Mouse (Mus musculus) kidney, postnatal 4 days (tissue): ENCODE measurements around the gene Efhc2.
A peak's percentile ranks its signal among the peaks of the same experiment; 100 is the strongest.

Experiments
- DNase-seq, 2 experiments: peaks; one replicate each; pipeline ENCODE4 v3.0.0; 2021; ENCODE audit warnings: mixed read lengths in 2 of 2

Gene Efhc2

DNA sequence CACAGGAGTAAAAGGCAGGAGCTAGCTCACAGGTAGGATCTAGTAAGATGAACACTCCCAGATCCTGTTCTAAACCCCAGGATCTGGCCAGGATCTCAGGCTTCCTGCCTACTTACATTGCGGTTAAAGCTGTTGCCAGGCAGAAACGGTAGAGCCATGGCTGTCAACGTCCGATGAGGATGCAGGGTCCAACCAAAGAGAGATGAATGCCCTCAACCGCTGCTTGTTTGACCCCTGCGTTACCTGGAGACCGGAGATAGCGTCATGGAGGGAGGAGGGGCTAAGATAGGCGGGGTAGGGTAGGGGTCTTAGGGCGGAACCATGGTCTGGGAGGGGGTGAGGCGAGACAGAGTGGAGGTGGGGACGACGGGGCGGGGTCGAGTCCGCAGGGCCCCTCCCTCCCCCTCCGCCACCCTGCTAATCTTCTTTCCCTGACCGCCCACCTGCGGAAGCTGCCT lies at the start of gene Efhc2:
Gene Efhc2 (minus strand): TSS at position 243 of the 458 bp plus-strand sequence.
- DNase-seq = peak; percentile 3 to 14

DNA sequence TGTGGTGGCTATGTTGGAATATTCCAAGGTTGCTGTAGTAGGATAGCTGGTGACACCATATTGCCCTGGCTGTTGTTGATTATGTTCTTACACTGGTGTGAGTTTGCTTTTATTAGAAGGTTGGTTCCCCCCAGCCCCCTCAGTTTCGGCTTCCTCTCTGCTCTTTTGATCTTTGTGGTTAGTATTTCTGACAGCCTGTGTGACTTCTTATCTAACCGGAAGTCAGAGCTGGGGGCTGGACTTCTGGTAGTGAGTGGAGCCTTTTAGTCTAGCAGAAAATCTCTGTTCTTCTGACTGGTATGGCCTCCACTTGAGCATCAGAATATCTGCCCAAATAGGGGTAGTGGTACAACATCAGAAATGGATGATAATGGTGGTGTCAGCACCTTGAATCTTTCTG lies 45.9 kb upstream of the Efhc2 start:
- DNase-seq = no peak

DNA sequence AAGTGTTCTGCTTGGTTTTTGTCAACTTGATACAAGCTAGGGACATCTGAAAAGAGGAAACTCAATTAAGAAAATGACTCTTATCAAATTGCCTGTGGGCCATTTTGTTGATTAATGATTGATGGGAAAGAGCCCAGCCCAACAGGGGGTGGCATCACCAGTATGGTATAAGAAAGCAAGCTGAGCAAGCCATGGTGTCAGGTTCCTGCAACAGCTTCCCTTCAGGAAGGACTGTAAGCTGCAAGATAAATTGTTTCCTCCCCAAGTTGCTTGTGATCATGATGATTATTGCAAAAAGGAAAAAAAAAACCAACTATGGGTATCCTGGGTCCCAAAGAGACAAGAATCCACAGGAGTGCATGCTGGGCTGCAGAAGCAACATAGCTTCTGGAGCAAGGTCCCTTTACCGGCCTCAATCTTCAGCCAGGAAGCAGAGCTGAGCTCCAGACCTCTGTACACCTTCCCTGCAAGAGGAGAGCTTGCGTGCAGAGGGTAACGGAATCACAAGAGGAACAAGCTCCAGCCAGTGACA lies 18.8 kb downstream of the Efhc2 start:
- DNase-seq = no peak

DNA sequence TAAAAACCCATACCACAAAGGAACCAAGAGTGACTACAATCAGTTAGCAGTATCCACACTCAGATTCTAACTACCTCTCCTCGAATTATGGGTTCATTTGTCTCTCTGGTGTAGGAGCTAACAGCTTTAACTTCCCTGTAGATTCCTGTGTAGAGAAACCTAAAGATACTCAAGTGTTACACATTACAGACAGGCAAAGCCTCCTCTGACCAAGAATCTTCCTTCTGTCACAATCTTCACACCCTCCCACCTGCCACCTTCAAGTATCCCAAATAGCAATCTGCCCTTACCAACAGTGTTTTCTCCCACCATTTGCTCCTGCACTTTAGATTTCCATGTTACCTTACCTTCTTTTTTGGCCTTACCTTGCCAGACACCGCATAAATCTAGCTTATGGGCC lies 35.3 kb downstream of the Efhc2 start:
- DNase-seq = no peak

DNA sequence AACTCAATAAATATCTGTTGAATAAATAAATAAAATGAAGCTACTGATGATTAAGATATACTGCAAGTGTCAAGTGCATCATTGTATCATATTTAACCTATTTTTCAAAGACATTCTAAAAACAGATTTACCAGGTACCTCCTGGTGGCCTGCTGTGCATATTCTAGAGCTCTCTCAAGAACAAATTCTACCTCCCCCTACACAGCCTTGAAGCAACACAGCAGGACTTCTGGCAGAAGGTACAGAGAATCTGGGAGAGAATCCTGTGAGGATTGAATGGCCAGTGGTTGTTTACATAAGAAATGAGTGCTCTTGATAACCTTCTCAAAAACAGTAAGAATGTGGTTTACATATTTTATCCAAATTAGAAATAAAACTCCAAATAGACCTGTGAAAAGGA lies 94.0 kb downstream of the Efhc2 start:
- DNase-seq = no peak

DNA sequence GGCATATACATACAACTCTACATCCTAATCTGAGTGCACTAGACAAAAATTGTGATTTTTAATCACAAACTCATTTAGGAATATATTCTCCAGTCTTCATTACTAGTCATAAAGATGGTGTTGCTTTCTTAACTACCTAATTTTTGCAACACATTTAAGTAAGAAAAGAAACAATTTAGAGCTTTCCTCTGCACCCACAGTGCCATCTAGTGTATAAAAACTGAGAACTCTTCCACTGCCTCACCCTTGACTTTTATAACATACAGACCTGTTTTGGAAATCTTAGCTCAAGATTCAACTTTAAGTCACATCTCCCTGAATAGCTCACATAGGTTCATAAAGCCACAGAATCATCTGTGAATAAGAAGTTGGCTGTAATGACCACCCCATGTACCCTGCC lies 101.7 kb downstream of the Efhc2 start:
- DNase-seq = no peak

DNA sequence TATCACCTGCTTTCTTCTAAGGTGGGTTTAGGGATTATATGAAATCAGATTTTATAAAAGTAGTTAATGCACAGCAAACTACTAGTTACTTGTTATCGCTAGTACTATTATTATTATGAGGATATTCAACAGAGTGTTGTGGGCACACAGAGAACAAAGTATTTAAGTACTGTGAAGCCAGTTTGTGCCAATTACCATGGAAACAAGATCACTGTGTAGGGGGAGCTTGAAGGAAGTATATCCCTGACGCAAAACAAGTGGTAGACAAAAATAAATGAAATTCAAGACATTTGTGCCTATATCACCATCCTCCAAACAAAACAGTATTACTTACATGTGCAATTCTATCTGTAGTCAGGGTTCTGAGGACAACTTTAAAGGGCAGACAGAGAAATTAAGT lies 105.7 kb downstream of the Efhc2 start:
- no peak for DNase-seq

DNA sequence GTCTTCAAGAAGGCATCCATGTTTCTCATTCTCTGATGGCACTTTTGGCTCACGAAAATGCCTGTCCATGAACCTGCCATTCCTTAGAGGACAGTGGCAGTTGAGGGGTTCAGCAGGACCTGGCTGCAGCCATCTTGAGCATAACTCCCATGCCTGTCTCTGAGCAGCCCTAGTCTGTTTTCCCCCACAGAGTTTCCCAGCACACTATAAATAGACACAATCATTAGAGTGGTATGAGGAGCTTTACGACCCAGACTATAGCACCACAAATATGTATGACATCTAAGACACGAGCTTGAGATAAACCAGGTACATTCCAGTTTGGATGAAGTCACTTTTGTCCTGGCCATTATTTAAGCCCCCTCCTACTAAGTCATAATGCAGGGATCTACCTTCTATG lies 143.4 kb downstream of the Efhc2 start:
- no peak for DNase-seq

DNA sequence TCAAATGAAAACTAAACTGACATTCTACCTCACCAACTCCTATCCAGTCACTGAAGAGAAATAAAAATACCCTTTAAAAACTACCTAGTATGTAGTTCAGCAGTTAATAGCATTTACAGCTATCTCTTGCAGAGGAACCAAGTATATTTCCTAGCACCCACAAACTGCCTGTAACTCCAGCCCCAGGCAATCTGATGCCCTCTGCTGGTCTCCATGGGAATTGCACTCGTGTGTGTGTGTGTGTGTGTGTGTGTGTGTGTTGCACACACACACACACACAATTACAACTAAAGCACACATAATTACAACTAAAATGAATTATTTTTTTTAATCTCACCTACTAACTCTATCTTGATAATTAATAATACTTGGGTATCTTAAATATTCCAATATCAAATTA lies 153.5 kb downstream of the Efhc2 start:
- no peak for DNase-seq
